Mouse (Mus musculus) liver, embryonic 13.5 days (tissue): ENCODE measurements around the gene Ezh2. TPM values are rescaled to one million over a fixed set of nuclear protein-coding genes. Genes with fewer than 3 reads are reported as not detected.

Source experiments
- ATAC-seq: fragments of 200-750 bp; cut with Nextera tagmentation; 2 replicates; pipeline ENCODE4 v1.8.0; 2017; ENCODE audit warnings: low read depth, mild to moderate bottlenecking, moderate number of reproducible peaks, moderate library complexity
- DNase-seq: peaks from one replicate; pipeline ENCODE4 v3.0.0; 2022
- H3K27ac ChIP-seq: fragments of 300-500 bp; sonication (generic); 2 replicates; pipeline ENCODE4 v1.5.1; 2015; ENCODE audit warnings: moderate library complexity, mild to moderate bottlenecking, inconsistent platforms
- H3K27me3 ChIP-seq: fragments of 300-500 bp; sonication (generic); 2 replicates; pipeline ENCODE4 v1.6.1; 2015; ENCODE audit warnings: mild to moderate bottlenecking, inconsistent platforms
- H3K36me3 ChIP-seq: fragments of 300-500 bp; sonication (generic); 2 replicates; pipeline ENCODE4 v1.6.1; 2015; ENCODE audit warnings: mild to moderate bottlenecking, inconsistent platforms
- H3K4me1 ChIP-seq: fragments of 300-500 bp; sonication (generic); replicated peaks from 2 replicates; pipeline ENCODE4 v1.6.1; 2015; ENCODE audit warnings: inconsistent platforms
- H3K4me2 ChIP-seq: fragments of 300-500 bp; sonication (generic); 2 replicates; pipeline ENCODE4 v1.6.1; 2015; ENCODE audit warnings: inconsistent platforms, mild to moderate bottlenecking, moderate library complexity
- H3K4me3 ChIP-seq: fragments of 300-500 bp; sonication (generic); replicated peaks from 2 replicates; pipeline ENCODE4 v1.5.1; 2015; ENCODE audit warnings: mild to moderate bottlenecking, inconsistent platforms
- H3K9ac ChIP-seq: fragments of 300-500 bp; sonication (generic); 2 replicates; pipeline ENCODE4 v1.6.1; 2015; ENCODE audit warnings: mild to moderate bottlenecking, inconsistent platforms
- H3K9me3 ChIP-seq: fragments of 300-500 bp; sonication (generic); replicated peaks from 2 replicates; pipeline ENCODE4 v1.6.1; 2016; ENCODE audit warnings: inconsistent platforms
- WGBS: fragments of 180-500 bp; shearing (Covaris S2); methylation state at CpG from one replicate; pipeline ENCODE4 v1.1.7; 2015; ENCODE audit not compliant: insufficient replicate concordance; 5-methylcytosine and 5-hydroxymethylcytosine counted together
- polyA plus RNA-seq: library from polyadenylated mRNA; unstranded; fragments of >200 nt; fragmentation: Nextera tagmentation; extraction: Ambion mirVana; gene quantifications from 2 replicates; pipeline ENCODE4 v1.2.1, GENCODE M21; 2015

The Ezh2 gene
- polyA plus RNA-seq, 1 experiment from 2014 or later: 66.7 TPM

DNA sequence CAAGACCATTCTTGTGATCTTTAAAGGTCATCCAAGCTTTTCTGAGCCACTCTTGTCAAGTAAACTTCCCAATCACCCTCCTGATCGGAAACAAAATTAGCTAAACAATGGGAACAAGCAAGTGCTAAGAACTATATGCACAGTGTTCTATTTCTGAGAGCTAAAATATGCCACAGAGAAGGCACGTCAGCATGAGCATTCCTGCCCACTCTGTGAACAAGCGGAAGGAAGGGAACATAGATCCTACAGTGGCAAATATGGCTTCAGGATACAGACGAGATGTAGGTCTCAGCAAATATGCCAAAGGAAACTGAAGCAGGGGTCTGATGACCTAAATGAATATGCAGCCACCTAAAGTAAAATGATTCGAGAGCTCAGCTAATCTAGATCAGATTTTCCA, 59.8 kb downstream of the Ezh2 start:
- no peak overlapping the region for H3K27ac ChIP-seq
- no peaks in the 10 kb centered on the region for H3K4me1 ChIP-seq
- ATAC-seq (no peak), DNase-seq (no peak)
- WGBS: 86% methylated on average over 5 of the region's 5 CpGs
- no peak overlapping the region for H3K4me2 ChIP-seq
- H3K9me3 ChIP-seq: no peaks in the 10 kb centered on the region
- no peak overlapping the region for H3K9ac ChIP-seq
- H3K36me3 ChIP-seq: peaks cover 70% of the 10 kb centered on the region
- H3K27me3 ChIP-seq: no peaks in the 10 kb centered on the region
- H3K4me3 ChIP-seq: no peak overlapping the region

DNA sequence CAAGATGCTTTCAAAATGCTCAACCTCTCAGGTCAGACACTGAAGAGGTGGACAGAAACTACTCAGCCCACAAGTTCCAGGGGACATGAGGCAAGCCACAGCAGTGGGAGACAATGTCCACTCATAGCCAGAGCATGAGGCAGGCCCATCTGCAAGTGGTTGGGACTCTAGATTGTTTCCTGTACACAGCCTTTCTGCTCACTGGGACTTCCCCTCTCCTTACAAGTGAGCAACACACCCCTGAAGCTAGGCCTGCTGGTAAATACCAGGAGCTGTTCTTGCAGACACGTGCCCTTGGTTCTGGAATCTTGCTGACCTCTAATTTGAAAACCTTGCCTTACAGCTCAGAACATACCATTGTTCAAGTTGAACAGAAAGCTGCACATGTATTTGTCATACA, 62.6 kb downstream of the Ezh2 start:
- H3K4me1 ChIP-seq: no peaks in the 10 kb centered on the region
- H3K4me2 ChIP-seq: no peak overlapping the region
- DNase-seq (no peak), ATAC-seq (no peak)
- no peaks in the 10 kb centered on the region for H3K9me3 ChIP-seq
- 87% methylated on average over 1 of the region's 1 CpGs for WGBS
- no peak overlapping the region for H3K9ac ChIP-seq
- H3K4me3 ChIP-seq: no peak overlapping the region
- peaks cover 92% of the 10 kb centered on the region for H3K36me3 ChIP-seq
- no peak overlapping the region for H3K27ac ChIP-seq
- no peaks in the 10 kb centered on the region for H3K27me3 ChIP-seq

- WGBS: 33% methylated on average over 1 of the region's 1 CpGs
- H3K9me3 ChIP-seq: no peaks in the 10 kb centered on the region
- H3K4me1 ChIP-seq: no peaks in the 10 kb centered on the region
- H3K4me2 ChIP-seq: no peak overlapping the region
- no peaks in the 10 kb centered on the region for H3K27me3 ChIP-seq
- H3K9ac ChIP-seq: no peak overlapping the region
- H3K4me3 ChIP-seq: no peak overlapping the region
- peaks cover 96% of the 10 kb centered on the region for H3K36me3 ChIP-seq
- ATAC-seq (no peak), DNase-seq (no peak)
- H3K27ac ChIP-seq: no peak overlapping the region
These were observed 67.5 kb downstream of the Ezh2 start for GRCm38 (mm10) chr6:47527655-47528054.

GRCm38 (mm10) chr6:47527129-47527528, 68.0 kb downstream of the Ezh2 start:
- H3K27ac ChIP-seq: no peak overlapping the region
- no peak overlapping the region for H3K4me3 ChIP-seq
- no peak overlapping the region for H3K4me2 ChIP-seq
- WGBS: 77% methylated on average over 2 of the region's 2 CpGs
- no peak overlapping the region for H3K9ac ChIP-seq
- no peak for DNase-seq
- H3K36me3 ChIP-seq: peaks cover 96% of the 10 kb centered on the region
- H3K9me3 ChIP-seq: no peaks in the 10 kb centered on the region
- no peaks in the 10 kb centered on the region for H3K4me1 ChIP-seq
- no peaks in the 10 kb centered on the region for H3K27me3 ChIP-seq
- no peak for ATAC-seq

- peaks cover 98% of the 10 kb centered on the region for H3K36me3 ChIP-seq
- H3K9ac ChIP-seq: no peak overlapping the region
- no peaks in the 10 kb centered on the region for H3K27me3 ChIP-seq
- DNase-seq: no peak
- no peaks in the 10 kb centered on the region for H3K4me1 ChIP-seq
- no peaks in the 10 kb centered on the region for H3K9me3 ChIP-seq
- no peak overlapping the region for H3K4me2 ChIP-seq
- no peak overlapping the region for H3K4me3 ChIP-seq
- H3K27ac ChIP-seq: no peak overlapping the region
- WGBS: 79% methylated on average over 4 of the region's 4 CpGs
- 0 out of 2 replicates have a peak, but pooled peaks have one; percentile 13 for ATAC-seq
These were observed 68.7 kb downstream of the Ezh2 start for GRCm38 (mm10) chr6:47526446-47526845.

DNA sequence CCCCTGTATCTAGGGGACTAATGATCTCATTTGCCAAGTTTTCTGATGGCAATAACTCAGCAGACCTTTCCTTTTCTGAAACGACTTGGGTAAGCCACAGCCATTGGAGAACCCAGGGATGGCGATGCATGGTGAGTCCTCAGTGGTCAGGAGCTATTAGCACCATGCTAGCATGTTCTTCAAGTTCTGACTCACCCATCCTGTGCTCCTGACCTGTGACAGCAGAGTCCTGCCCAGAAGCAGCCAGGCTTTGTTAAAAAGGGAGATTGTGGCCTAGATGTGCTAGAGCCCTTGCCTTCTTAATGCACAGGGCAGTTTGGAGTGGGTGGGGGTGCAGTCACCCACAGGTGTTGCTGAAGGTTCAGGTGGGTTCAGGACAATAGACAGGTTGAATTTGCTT, 70.1 kb downstream of the Ezh2 start:
- H3K4me2 ChIP-seq: no peak overlapping the region
- no peak overlapping the region for H3K4me3 ChIP-seq
- no peaks in the 10 kb centered on the region for H3K27me3 ChIP-seq
- H3K27ac ChIP-seq: no peak overlapping the region
- peaks cover 95% of the 10 kb centered on the region for H3K36me3 ChIP-seq
- no peaks in the 10 kb centered on the region for H3K4me1 ChIP-seq
- no peak overlapping the region for H3K9ac ChIP-seq
- ATAC-seq: no peak
- no peak for DNase-seq
- no peaks in the 10 kb centered on the region for H3K9me3 ChIP-seq
- WGBS: 65% methylated on average over 2 of the region's 2 CpGs

DNA sequence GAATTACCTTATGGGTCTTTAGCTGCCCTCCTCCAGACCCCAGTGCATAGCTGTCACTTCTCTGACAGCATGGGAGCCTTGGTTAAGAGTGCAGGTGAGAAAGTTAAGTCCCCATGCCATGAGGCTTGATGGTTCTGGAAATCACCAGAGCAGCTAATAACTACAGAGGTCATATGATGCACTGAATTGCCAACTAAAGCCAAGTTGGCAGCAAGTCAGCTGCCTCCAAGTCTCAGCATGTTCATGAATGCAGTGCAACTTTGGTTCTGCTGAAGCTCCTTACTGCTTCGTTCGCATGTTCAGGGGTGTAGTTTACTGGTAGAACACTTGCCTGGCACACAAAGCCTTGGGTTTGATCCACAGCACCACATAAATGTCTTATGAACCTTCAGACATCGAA, 72.7 kb downstream of the Ezh2 start:
- H3K4me1 ChIP-seq: no peaks in the 10 kb centered on the region
- H3K4me3 ChIP-seq: no peak overlapping the region
- no peaks in the 10 kb centered on the region for H3K9me3 ChIP-seq
- peaks cover 94% of the 10 kb centered on the region for H3K36me3 ChIP-seq
- H3K4me2 ChIP-seq: no peak overlapping the region
- H3K27me3 ChIP-seq: no peaks in the 10 kb centered on the region
- 86% methylated on average over 3 of the region's 3 CpGs for WGBS
- no peak overlapping the region for H3K27ac ChIP-seq
- ATAC-seq: no peak
- no peak for DNase-seq
- H3K9ac ChIP-seq: no peak overlapping the region

- Histone ChIP-seq H3K4me3 (no peak overlapping the region), H3K27ac (no peak overlapping the region), H3K4me2 (no peak overlapping the region), H3K4me1 (no peaks in the 10 kb centered on the region), H3K9ac (no peak overlapping the region), H3K27me3 (no peaks in the 10 kb centered on the region), H3K36me3 (peaks cover 95% of the 10 kb centered on the region), H3K9me3 (no peaks in the 10 kb centered on the region)
- WGBS: 65% methylated on average over 2 of the region's 2 CpGs
- no peak for ATAC-seq
- no peak for DNase-seq
These were observed 75.1 kb downstream of the Ezh2 start for GRCm38 (mm10) chr6:47520030-47520429.

GRCm38 (mm10) chr6:47494562-47494961, 100.6 kb downstream of the Ezh2 start:
- H3K9me3 ChIP-seq: no peaks in the 10 kb centered on the region
- H3K27ac ChIP-seq: no peak overlapping the region
- H3K9ac ChIP-seq: no peak overlapping the region
- no peaks in the 10 kb centered on the region for H3K27me3 ChIP-seq
- DNase-seq: no peak
- no peak overlapping the region for H3K4me2 ChIP-seq
- H3K36me3 ChIP-seq: peaks cover 2% of the 10 kb centered on the region; the same call in 1 of the 2 replicates
- H3K4me1 ChIP-seq: no peaks in the 10 kb centered on the region
- WGBS: 75% methylated on average over 4 of the region's 4 CpGs
- no peak for ATAC-seq
- no peak overlapping the region for H3K4me3 ChIP-seq

GRCm38 (mm10) chr6:47482027-47482426, 113.1 kb downstream of the Ezh2 start:
- 91% methylated on average over 1 of the region's 1 CpGs for WGBS

More at GRCm38 (mm10) chr6:47482027-47482426, 113.1 kb downstream of the Ezh2 start:
- Histone ChIP-seq H3K36me3 (peaks cover 5% of the 10 kb centered on the region; the same call in 1 of the 2 replicates), H3K27me3 (no peaks in the 10 kb centered on the region), H3K4me1 (peaks cover 6% of the 10 kb centered on the region; the same call in 1 of the 2 replicates), H3K4me2 (no peak overlapping the region), H3K9me3 (no peaks in the 10 kb centered on the region), H3K4me3 (no peak overlapping the region), H3K9ac (no peak overlapping the region), H3K27ac (no peak overlapping the region)
- no peak for ATAC-seq
- no peak for DNase-seq
